17 mouse cellular contexts compared by ENCODE assay signal in genomic region chr1:158353656-158354371, GRCm38 (mm10). TPM values are rescaled to one million over a fixed set of nuclear protein-coding genes. Genes with fewer than 3 reads are reported as not detected.
DNase-seq lines count a peak whose midpoint lies in the region; ATAC-seq and TF ChIP-seq lines count a peak whose summit lies in the region.
"Had no signal": no experiment of that assay in that cellular context is flagged by ENCODE, and none has a peak within 500 bp of the region (broad histone marks: within the 10 kb centered on the region; RNA-seq: fewer than 3 reads in every experiment).

No protein-coding gene starts in this region.

- ATAC-seq in forebrain, embryonic 16.5 days, result no peak
- no peak for ATAC-seq in erythroblast, adult 5-6 weeks (replicated peaks; ENCODE audit: low FRiP score, poor library complexity, severe bottlenecking)
- ATAC-seq: Patski had no signal

- peaks cover 22% of the 10 kb centered on the region for H3K4me1 ChIP-seq in forebrain, embryonic 16.5 days (replicated peaks; ENCODE audit: control insufficient read depth, insufficient read depth, low read length)
- H3K4me1 ChIP-seq: heart, embryonic 10.5 days had no signal

- no peaks in the 10 kb centered on the region for H3K27me3 ChIP-seq in forebrain, embryonic 16.5 days (replicated peaks; ENCODE audit: control insufficient read depth, insufficient read depth, low read length)

- TF ChIP-seq CTCF in brain, embryonic 14.5 days (IDR thresholded peaks at IDR 0.05; ENCODE audit: borderline replicate concordance, extremely low read depth, insufficient read depth, insufficient read length), result no peak

- 73% methylated on average over 5 of the region's 5 CpGs for WGBS in forebrain, embryonic 16.5 days

- peak; percentile 10 for DNase-seq in kidney, postnatal 10 days
- no peak for DNase-seq in kidney, adult 11 months
- DNase-seq in brain, embryonic 14.5 days (ENCODE audit: low read depth), result peak; percentile 40
- DNase-seq in lung, postnatal 4 days, result peak; percentile 9 to 51
- no peak for DNase-seq in adrenal gland, postnatal 10 days
- DNase-seq in layer of hippocampus, adult 9-11 months, result no peak
- DNase-seq: cerebellum, adult 11 months; embryo, embryonic 11 days; gastrocnemius, postnatal 10 days; kidney, postnatal 25 days; thymus, adult 18-20 months had no signal

- no peak overlapping the region for H3K27ac ChIP-seq in forebrain, embryonic 16.5 days (ENCODE audit: low read length)
- H3K27ac ChIP-seq: heart, embryonic 10.5 days; limb, embryonic 15.5 days had no signal

- H3K4me2 ChIP-seq in forebrain, embryonic 16.5 days (ENCODE audit: low read length), result peak overlapping the region; percentile 60
- H3K4me2 ChIP-seq: limb, embryonic 15.5 days had no signal

- no peak for TF ChIP-seq POLR2A in brain, embryonic 14.5 days (IDR thresholded peaks at IDR 0.05; ENCODE audit: borderline replicate concordance, extremely low read depth, insufficient read depth, insufficient read length, poor library complexity, severe bottlenecking)

- peak overlapping the region; percentile 69 for H3K9ac ChIP-seq in forebrain, embryonic 16.5 days (replicated peaks; ENCODE audit: low read depth, low read length)
- H3K9ac ChIP-seq: limb, embryonic 15.5 days had no signal

- no peaks in the 10 kb centered on the region for H3K9me3 ChIP-seq in forebrain, embryonic 16.5 days (ENCODE audit: control insufficient read depth, low read length)
- H3K9me3 ChIP-seq: heart, embryonic 10.5 days; limb, embryonic 15.5 days had no signal

- peak overlapping the region; percentile 70 for H3K4me3 ChIP-seq in forebrain, embryonic 16.5 days (replicated peaks; ENCODE audit: low read length)
- H3K4me3 ChIP-seq: heart, embryonic 10.5 days; limb, embryonic 15.5 days had no signal

- H3K36me3 ChIP-seq in forebrain, embryonic 16.5 days (ENCODE audit: control insufficient read depth, insufficient read depth), result no peaks in the 10 kb centered on the region
- H3K36me3 ChIP-seq: heart, embryonic 10.5 days; limb, embryonic 15.5 days had no signal

RNA-seq across cellular contexts. Expression of gene Brinp2, which starts 2.3 kb away (rescaled TPM):
- polyA plus RNA-seq in brain, embryonic 14.5 days (2012; rRNA removed), result 27.0 and 29.5 TPM in 2 replicates
- polyA plus RNA-seq in forebrain, embryonic 16.5 days (2015; fragmentation: Nextera tagmentation; extraction: Ambion mirVana), result 46.4 and 46.5 TPM in 2 replicates
- total RNA-seq in adrenal gland, postnatal 10 days (2021), result 1 to 10 TPM; 1.8 to 4.1 TPM
- 2.1 and 6.3 TPM in 2 replicates for total RNA-seq in erythroblast, adult 5-6 weeks (2015; ENCODE audit: low replicate concordance)
- total RNA-seq in erythroblast, adult 5-6 weeks (2017; ENCODE audit: low replicate concordance), result 4.0 and 5.9 TPM in 2 replicates
- total RNA-seq: megakaryocyte progenitor cell, adult 5-6 weeks had no signal
- polyA plus RNA-seq: Patski had no signal

RNA-seq across cellular contexts. Expression of gene Astn1, which starts 8.3 kb away (rescaled TPM):
- 38.2 and 71.3 TPM in 2 replicates for polyA plus RNA-seq in brain, embryonic 14.5 days (2012; rRNA removed)
- polyA plus RNA-seq in forebrain, embryonic 16.5 days (2015; fragmentation: Nextera tagmentation; extraction: Ambion mirVana), result 37.9 and 42.3 TPM in 2 replicates
- total RNA-seq in adrenal gland, postnatal 10 days (2021), result 1 to 10 TPM; 5.4 to 8.3 TPM
- total RNA-seq in erythroblast, adult 5-6 weeks (2015; ENCODE audit: low replicate concordance), result not detected in 2 replicates
- total RNA-seq in erythroblast, adult 5-6 weeks (2017; ENCODE audit: low replicate concordance), result not detected in 2 replicates
- total RNA-seq: megakaryocyte progenitor cell, adult 5-6 weeks had no signal
- polyA plus RNA-seq: Patski had no signal

Comparison
In these comparisons a context has a peak if more than half of its experiments do, and no peak if none do; other contexts are left out.
1. DNase-seq: peak in kidney, postnatal 10 days (single experiment), brain, embryonic 14.5 days (single experiment) and lung, postnatal 4 days (2 of 2); none in kidney, adult 11 months (single experiment), adrenal gland, postnatal 10 days (single experiment) and layer of hippocampus, adult 9-11 months (single experiment).
2. RNA of gene Astn1, which starts 8.3 kb away (total RNA-seq): 5.4 to 8.3 TPM in adrenal gland, postnatal 10 days; not detected in erythroblast, adult 5-6 weeks; every median in the first group is over 4 times any median in the second.